In the genomic region with DNA sequence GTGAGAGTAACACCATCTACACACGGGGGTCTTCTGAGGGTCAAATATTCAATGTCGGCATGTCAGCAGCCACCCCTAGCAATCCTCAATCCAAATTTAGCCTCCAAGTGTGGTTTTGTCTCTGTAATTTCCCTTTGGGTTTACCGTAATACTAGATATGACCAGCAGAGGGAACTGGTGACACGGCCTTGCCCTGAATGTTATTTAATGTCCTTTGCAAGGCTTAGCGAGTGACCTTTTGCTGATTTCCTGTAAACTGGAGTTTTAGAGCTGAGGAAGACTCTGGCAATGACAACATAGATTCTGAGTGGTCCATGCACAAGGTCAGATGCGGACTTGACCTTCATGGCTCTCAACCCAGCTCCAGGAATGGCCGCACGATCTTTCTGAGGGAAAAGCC, we compare ENCODE assay signal across 8 mouse cellular contexts. TPM values are rescaled to one million over a fixed set of nuclear protein-coding genes. Genes with fewer than 3 reads are reported as not detected.
DNase-seq lines count a peak whose midpoint lies in the region; ATAC-seq lines count a peak whose summit lies in the region.

No protein-coding gene starts in this region.

- 45% methylated on average over 8 of the region's 8 CpGs for WGBS in neural tube, embryonic 15.5 days
- 32% methylated on average over 8 of the region's 8 CpGs for WGBS in lung, embryonic 15.5 days

- H3K4me2 ChIP-seq in neural tube, embryonic 15.5 days = no peak overlapping the region
- no peak overlapping the region for H3K4me2 ChIP-seq in lung, embryonic 15.5 days

- H3K4me1 ChIP-seq in neural tube, embryonic 15.5 days = no peaks in the 10 kb centered on the region
- no peaks in the 10 kb centered on the region for H3K4me1 ChIP-seq in lung, embryonic 15.5 days

- no peaks in the 10 kb centered on the region for H3K9me3 ChIP-seq in neural tube, embryonic 15.5 days (replicated peaks)
- no peaks in the 10 kb centered on the region for H3K9me3 ChIP-seq in lung, embryonic 15.5 days

- H3K4me3 ChIP-seq in neural tube, embryonic 15.5 days (replicated peaks) = no peak overlapping the region
- no peak overlapping the region for H3K4me3 ChIP-seq in lung, embryonic 15.5 days

- peak; percentile 34 for DNase-seq in adrenal gland, postnatal 10 days
- DNase-seq in adrenal gland, adult 8-10 months = no peak
- peak; percentile 31 for DNase-seq in neural tube, embryonic 10.5 days (ENCODE audit: extremely low spot score, low spot score)
- DNase-seq in heart, postnatal 4 days = peak; percentile 37
- peak; percentile 47 for DNase-seq in thymus, postnatal 25 days

- no peak overlapping the region for H3K27ac ChIP-seq in neural tube, embryonic 15.5 days (replicated peaks)
- no peak overlapping the region for H3K27ac ChIP-seq in lung, embryonic 15.5 days

- ATAC-seq in neural tube, embryonic 15.5 days (ENCODE audit: low FRiP score) = no peak
- peak; percentile 70 for ATAC-seq in common myeloid progenitor, adult 5-6 weeks (replicated peaks; ENCODE audit: low read depth, poor library complexity, severe bottlenecking)
- 0 out of 2 replicates have a peak, but pooled peaks have one; percentile 3 for ATAC-seq in lung, embryonic 15.5 days (ENCODE audit: borderline replicate concordance, extremely low read depth, low FRiP score, low TSS enrichment)

- H3K36me3 ChIP-seq in neural tube, embryonic 15.5 days = no peaks in the 10 kb centered on the region
- no peaks in the 10 kb centered on the region for H3K36me3 ChIP-seq in lung, embryonic 15.5 days

- no peaks in the 10 kb centered on the region for H3K27me3 ChIP-seq in neural tube, embryonic 15.5 days (replicated peaks)
- H3K27me3 ChIP-seq in lung, embryonic 15.5 days = no peaks in the 10 kb centered on the region

- no peak overlapping the region for H3K9ac ChIP-seq in neural tube, embryonic 15.5 days (replicated peaks)
- no peak overlapping the region for H3K9ac ChIP-seq in lung, embryonic 15.5 days

RNA-seq across cellular contexts. Expression of gene Rubcnl, which starts 44.7 kb away (rescaled TPM):
- 1 to 10 TPM; 1.4 to 1.8 TPM for total RNA-seq in adrenal gland, postnatal 10 days (2021)
- total RNA-seq in adrenal gland, adult 8-10 months (2022) = 10 to 100 TPM in 1 of 4 experiments, 1 to 10 TPM in 2, under 1 TPM in 1; 0.41 to 10.9 (median 4.6) TPM
- polyA plus RNA-seq in neural tube, embryonic 15.5 days (2015; fragmentation: Nextera tagmentation; extraction: Ambion mirVana) = 0.10 and 0.69 TPM in 2 replicates
- total RNA-seq in common myeloid progenitor, adult 5-6 weeks (2017) = 3.8 and 4.0 TPM in 2 replicates
- 1 to 10 TPM in 1 of 2 experiments, under 1 TPM in 1; 0.83 to 1.7 TPM for total RNA-seq in heart, postnatal 4 days (2021)
- polyA plus RNA-seq in lung, embryonic 15.5 days (2015; fragmentation: Nextera tagmentation; extraction: Ambion mirVana) = 0.37 and 0.42 TPM in 2 replicates
